Mouse (Mus musculus) ES-E14 (cell line): Measurements from ENCODE around the gene Acoxl. TPM values are rescaled to one million over a fixed set of nuclear protein-coding genes. Genes with fewer than 3 reads are reported as not detected.

Experiments
- DNase-seq: peaks from one replicate; pipeline ENCODE4 v3.0.0-alpha.2; 2013; ENCODE audit warnings: low read depth, low spot score
- H3K27ac ChIP-seq: 2 replicates; pipeline ENCODE4 v1.5.1; 2012; ENCODE audit warnings: low read depth, mild to moderate bottlenecking, low read length, moderate library complexity, mixed read lengths; ENCODE audit not compliant: poor library complexity, insufficient read depth, severe bottlenecking
- H3K36me3 ChIP-seq: 2 replicates; pipeline ENCODE4 v1.6.1; 2012; ENCODE audit warnings: mild to moderate bottlenecking, low read length, moderate library complexity, mixed read lengths; ENCODE audit not compliant: control insufficient read depth, poor library complexity, insufficient read depth, severe bottlenecking
- H3K4me1 ChIP-seq, 2 experiments: fragments of 150-350 bp in 1 of 2; sonication (generic) in 1 of 2; 2 replicates each; pipeline ENCODE4 v1.6.1; 2012; ENCODE audit warnings: low read length in 2 of 2, mild to moderate bottlenecking in 1 of 2, mixed read lengths in 1 of 2; ENCODE audit not compliant: control insufficient read depth in 2 of 2, insufficient read depth in 2 of 2, poor library complexity in 1 of 2
- H3K4me3 ChIP-seq, 2 experiments: fragments of 150-350 bp in 1 of 2; sonication (generic) in 1 of 2; 2 replicates each; pipeline ENCODE4 v1.5.1; 2012; ENCODE audit warnings: low read length in 2 of 2, low read depth in 1 of 2, mild to moderate bottlenecking in 1 of 2, mixed read lengths in 1 of 2; ENCODE audit not compliant: insufficient read depth in 1 of 2, poor library complexity in 1 of 2, severe bottlenecking in 1 of 2
- H3K9ac ChIP-seq: 2 replicates; pipeline ENCODE4 v1.6.1; 2012; ENCODE audit warnings: low read depth, mild to moderate bottlenecking, low read length, mixed read lengths; ENCODE audit not compliant: poor library complexity, insufficient read depth, severe bottlenecking
- H3K9me3 ChIP-seq: fragments of 150-350 bp; sonication (generic); 2 replicates; pipeline ENCODE4 v1.6.1; 2012; ENCODE audit warnings: low read depth, mild to moderate bottlenecking, low read length; ENCODE audit not compliant: control insufficient read depth, insufficient read depth
- CHD2 ChIP-seq: IDR thresholded peaks from 2 replicates; pipeline ENCODE4 v1.6.1; 2014; ENCODE audit warnings: mild to moderate bottlenecking, low read depth, low read length, inconsistent platforms
- HCFC1 ChIP-seq: IDR thresholded peaks from 2 replicates; pipeline ENCODE4 v1.6.1; 2012; ENCODE audit warnings: low read length, inconsistent platforms, borderline replicate concordance; ENCODE audit not compliant: insufficient read depth
- MAFK ChIP-seq: IDR thresholded peaks from 2 replicates; pipeline ENCODE4 v1.6.1; 2014; ENCODE audit warnings: mild to moderate bottlenecking, low read depth, low read length, inconsistent platforms; ENCODE audit not compliant: insufficient read depth
- ZC3H11A ChIP-seq: IDR thresholded peaks from 2 replicates; pipeline ENCODE4 v1.6.1; 2012; ENCODE audit warnings: low read depth, mild to moderate bottlenecking, inconsistent platforms, low read length, borderline replicate concordance
- ZNF384 ChIP-seq: IDR thresholded peaks from 2 replicates; pipeline ENCODE4 v1.6.1; 2012; ENCODE audit warnings: low read depth, low read length, inconsistent platforms
- in situ Hi-C, 2 experiments: fragments of 600-800 bp; cut with MboI; formaldehyde crosslinking; loops; one replicate each; pipeline ENCODE4 v1.15.1; 2025; ENCODE audit warnings: low sequenced_read_pairs in 2 of 2, inconsistent platforms in 1 of 2; ENCODE audit not compliant: unreplicated experiment in 2 of 2
- total RNA-seq: library from RNA; depleted of rRNA; stranded (reverse); fragments of 300-350 nt; gene quantifications from 2 replicates; pipeline ENCODE4 v1.2.3, GENCODE M21; 2012

Acoxl gene
- total RNA-seq, 1 experiment: 0.98 TPM

GRCm38 (mm10) chr2:127933531-127933931 is 94.9 kb downstream of the Acoxl start:
- H3K4me3 ChIP-seq: no peak overlapping the region
- no peaks in the 10 kb centered on the region for H3K36me3 ChIP-seq
- TF ChIP-seq ZNF384: no peak
- no peak for TF ChIP-seq HCFC1
- TF ChIP-seq MAFK: no peak
- TF ChIP-seq CHD2: no peak
- no peak for TF ChIP-seq ZC3H11A
- no peak for DNase-seq
- no peaks in the 10 kb centered on the region for H3K9me3 ChIP-seq
- in situ Hi-C loops: no loop called here
- H3K4me1 ChIP-seq: peaks cover 0 to 3% of the 10 kb centered on the region in 2 experiments; a peak in 1 of 4 replicates
- no peak overlapping the region for H3K9ac ChIP-seq
- H3K27ac ChIP-seq: no peak overlapping the region

- peak; percentile 16 for DNase-seq
- H3K36me3 ChIP-seq: no peaks in the 10 kb centered on the region
These were observed 98.4 kb downstream of the Acoxl start for GRCm38 (mm10) chr2:127937079-127937478.

GRCm38 (mm10) chr2:127939206-127939605 is 100.5 kb downstream of the Acoxl start:
- Histone ChIP-seq H3K9ac (no peak overlapping the region), H3K4me1 (no peaks in the 10 kb centered on the region), H3K9me3 (no peaks in the 10 kb centered on the region), H3K4me3 (no peak overlapping the region), H3K27ac (no peak overlapping the region), H3K36me3 (no peaks in the 10 kb centered on the region)
- in situ Hi-C loops: no loop called here
- no peak for TF ChIP-seq MAFK
- TF ChIP-seq HCFC1: no peak
- TF ChIP-seq ZNF384: no peak
- DNase-seq: no peak

More at GRCm38 (mm10) chr2:127937079-127937478, 98.4 kb downstream of the Acoxl start:
- H3K4me1 ChIP-seq: no peaks in the 10 kb centered on the region
- no peak overlapping the region for H3K4me3 ChIP-seq
- TF ChIP-seq HCFC1: no peak
- TF ChIP-seq ZNF384: no peak
- no peak for TF ChIP-seq ZC3H11A
- no peak for TF ChIP-seq CHD2
- no peak for TF ChIP-seq MAFK
- no peak overlapping the region for H3K9ac ChIP-seq
- no peaks in the 10 kb centered on the region for H3K9me3 ChIP-seq
- in situ Hi-C loops: no loop called here
- H3K27ac ChIP-seq: no peak overlapping the region

GRCm38 (mm10) chr2:127960579-127960978 is 121.9 kb downstream of the Acoxl start:
- no peak for DNase-seq
- Histone ChIP-seq H3K27ac (no peak overlapping the region), H3K4me1 (no peaks in the 10 kb centered on the region), H3K4me3 (no peak overlapping the region), H3K36me3 (no peaks in the 10 kb centered on the region), H3K9ac (no peak overlapping the region), H3K9me3 (no peaks in the 10 kb centered on the region)
- TF ChIP-seq HCFC1 (no peak), ZNF384 (no peak), CHD2 (no peak), MAFK (no peak), ZC3H11A (no peak)
- in situ Hi-C loops: no loop called here

GRCm38 (mm10) chr2:127961154-127961553 is 122.5 kb downstream of the Acoxl start:
- Histone ChIP-seq H3K27ac (no peak overlapping the region), H3K4me3 (no peak overlapping the region), H3K9ac (no peak overlapping the region), H3K9me3 (no peaks in the 10 kb centered on the region), H3K4me1 (no peaks in the 10 kb centered on the region), H3K36me3 (no peaks in the 10 kb centered on the region)
- TF ChIP-seq CHD2 (no peak), MAFK (no peak), ZC3H11A (no peak), ZNF384 (no peak), HCFC1 (no peak)
- in situ Hi-C loops: no loop called here
- no peak for DNase-seq
